Mouse (Mus musculus): ENCODE measurements at regions not wholly inside any gene's neighbourhood (a gene's known extent, or its start where the extent isn't known, plus 50 kb on each side); places are given as distances from the start of the nearest gene placed in this dataset.

GRCm38 (mm10) chr8:57191153-57191552, 129.6 kb upstream of the Hand2 start:
- no peak for TF ChIP-seq CTCF (IDR thresholded peaks at IDR 0.05; ENCODE audit: low read depth)
- no peak for TF ChIP-seq EP300 (IDR thresholded peaks at IDR 0.05; ENCODE audit: low read depth)
